Mouse (Mus musculus) thymus, adult 2 months (tissue): ENCODE measurements around the gene Nfkbib. TPM values are rescaled to one million over a fixed set of nuclear protein-coding genes. Genes with fewer than 3 reads are reported as not detected.

Experiments used
- DNase-seq: peaks from one replicate; pipeline ENCODE4 v3.0.0; 2021
- H3K27ac ChIP-seq: fragments of 200-500 bp; 2 replicates; pipeline ENCODE4 v1.5.1; 2012; ENCODE audit warnings: low read length, control low read depth; ENCODE audit not compliant: control insufficient read depth, insufficient read depth
- H3K27me3 ChIP-seq: fragments of 200-500 bp; 2 replicates; pipeline ENCODE4 v1.6.1; 2012; ENCODE audit warnings: mild to moderate bottlenecking, low read length, moderate library complexity, mixed read lengths; ENCODE audit not compliant: control insufficient read depth, insufficient read depth
- H3K36me3 ChIP-seq: fragments of 200-500 bp; 2 replicates; pipeline ENCODE4 v1.6.1; 2012; ENCODE audit warnings: mild to moderate bottlenecking, low read length, moderate library complexity; ENCODE audit not compliant: control insufficient read depth, insufficient read depth
- H3K4me1 ChIP-seq: fragments of 200-500 bp; replicated peaks from 2 replicates; pipeline ENCODE4 v1.6.1; 2012; ENCODE audit warnings: low read length; ENCODE audit not compliant: control insufficient read depth, insufficient read depth
- H3K4me3 ChIP-seq: fragments of 200-500 bp; 2 replicates; pipeline ENCODE4 v1.5.1; 2012; ENCODE audit warnings: mild to moderate bottlenecking, low read length, control low read depth, moderate library complexity; ENCODE audit not compliant: control insufficient read depth, insufficient read depth
- CTCF ChIP-seq: fragments of 200-500 bp; IDR thresholded peaks from 2 replicates; pipeline ENCODE4 v1.5.1; 2012; ENCODE audit warnings: mild to moderate bottlenecking, control low read depth, low read length, moderate library complexity, borderline replicate concordance; ENCODE audit not compliant: control insufficient read depth, poor library complexity, insufficient read depth; ENCODE audit errors: extremely low read depth
- POLR2A ChIP-seq: fragments of 200-500 bp; IDR thresholded peaks from 2 replicates; pipeline ENCODE4 v1.6.1; 2012; ENCODE audit warnings: mild to moderate bottlenecking, low read length, control low read depth, moderate library complexity; ENCODE audit not compliant: control insufficient read depth, poor library complexity, insufficient read depth; ENCODE audit errors: extremely low read depth
- WGBS: fragments of 180-500 bp; shearing (Covaris S2); methylation state at CpG from one replicate; pipeline ENCODE4 v1.1.7; 2018; 5-methylcytosine and 5-hydroxymethylcytosine counted together
- polyA plus RNA-seq: library from polyadenylated mRNA; depleted of rRNA; stranded (reverse); fragments of >200 nt; gene quantifications from 2 replicates; pipeline ENCODE4 v1.2.3, GENCODE M21; 2012

The Nfkbib gene
- polyA plus RNA-seq, 1 experiment = 75.5 TPM

- TF ChIP-seq CTCF (no peak), POLR2A (no peak)
- 80% methylated on average over 10 of the region's 10 CpGs for WGBS
- DNase-seq = no peak
These were observed 39.5 kb downstream of the Nfkbib start for GRCm38 (mm10) chr7:28727649-28728340.

GRCm38 (mm10) chr7:28726600-28726999, 40.7 kb downstream of the Nfkbib start:
- no peaks in the 10 kb centered on the region for H3K36me3 ChIP-seq
- WGBS = 19% methylated on average over 14 of the region's 14 CpGs
- H3K27ac ChIP-seq = no peak overlapping the region
- no peak overlapping the region for H3K4me3 ChIP-seq
- no peaks in the 10 kb centered on the region for H3K4me1 ChIP-seq
- TF ChIP-seq POLR2A (no peak), CTCF (peak; percentile 94)
- DNase-seq = peak; percentile 78
- no peaks in the 10 kb centered on the region for H3K27me3 ChIP-seq

More at GRCm38 (mm10) chr7:28727649-28728340, 39.5 kb downstream of the Nfkbib start:
- Histone ChIP-seq H3K36me3 (no peaks in the 10 kb centered on the region), H3K27me3 (no peaks in the 10 kb centered on the region), H3K27ac (no peak overlapping the region), H3K4me1 (peaks cover 6% of the 10 kb centered on the region), H3K4me3 (no peak overlapping the region)

DNA sequence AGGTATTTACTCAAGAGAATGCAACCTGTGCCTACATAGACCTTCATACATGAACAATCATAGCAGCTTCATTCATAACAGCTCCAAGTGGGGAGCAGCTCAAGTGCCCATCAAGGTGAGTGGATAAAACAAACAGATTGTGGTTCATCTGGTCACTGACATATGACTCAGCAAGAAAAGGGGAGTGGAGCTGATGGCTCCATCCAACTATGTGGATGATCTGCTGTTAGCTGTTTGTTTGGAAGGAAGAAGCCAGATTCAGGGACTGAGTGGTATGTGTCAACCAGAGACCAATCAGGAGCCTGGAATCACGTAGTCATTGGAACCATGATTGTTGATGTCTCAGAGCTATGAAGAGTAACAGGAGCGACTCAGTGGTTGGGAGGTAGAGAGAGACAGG, 42.7 kb downstream of the Nfkbib start:
- Histone ChIP-seq H3K4me3 (no peak overlapping the region), H3K27me3 (no peaks in the 10 kb centered on the region), H3K36me3 (no peaks in the 10 kb centered on the region), H3K27ac (no peak overlapping the region), H3K4me1 (peaks cover 11% of the 10 kb centered on the region)
- WGBS = 99% methylated on average over 2 of the region's 2 CpGs
- no peak for DNase-seq
- TF ChIP-seq CTCF (no peak), POLR2A (no peak)

- no peak for DNase-seq
- no peak overlapping the region for H3K27ac ChIP-seq
- H3K27me3 ChIP-seq = no peaks in the 10 kb centered on the region
- H3K36me3 ChIP-seq = no peaks in the 10 kb centered on the region
- 98% methylated on average over 7 of the region's 7 CpGs for WGBS
- no peak for TF ChIP-seq CTCF
- no peak for TF ChIP-seq POLR2A
- no peak overlapping the region for H3K4me3 ChIP-seq
- peaks cover 15% of the 10 kb centered on the region for H3K4me1 ChIP-seq
These were observed 45.2 kb downstream of the Nfkbib start for GRCm38 (mm10) chr7:28722079-28722478.

GRCm38 (mm10) chr7:28720753-28721537, 46.4 kb downstream of the Nfkbib start:
- no peaks in the 10 kb centered on the region for H3K27me3 ChIP-seq
- H3K27ac ChIP-seq = peak overlapping the region; percentile 22; the same call in 1 of the 2 replicates
- H3K4me3 ChIP-seq = no peak overlapping the region
- TF ChIP-seq CTCF = no peak
- TF ChIP-seq POLR2A = no peak
- DNase-seq = no peak
- H3K36me3 ChIP-seq = no peaks in the 10 kb centered on the region
- WGBS = 67% methylated on average over 3 of the region's 3 CpGs
- peaks cover 18% of the 10 kb centered on the region for H3K4me1 ChIP-seq

DNA sequence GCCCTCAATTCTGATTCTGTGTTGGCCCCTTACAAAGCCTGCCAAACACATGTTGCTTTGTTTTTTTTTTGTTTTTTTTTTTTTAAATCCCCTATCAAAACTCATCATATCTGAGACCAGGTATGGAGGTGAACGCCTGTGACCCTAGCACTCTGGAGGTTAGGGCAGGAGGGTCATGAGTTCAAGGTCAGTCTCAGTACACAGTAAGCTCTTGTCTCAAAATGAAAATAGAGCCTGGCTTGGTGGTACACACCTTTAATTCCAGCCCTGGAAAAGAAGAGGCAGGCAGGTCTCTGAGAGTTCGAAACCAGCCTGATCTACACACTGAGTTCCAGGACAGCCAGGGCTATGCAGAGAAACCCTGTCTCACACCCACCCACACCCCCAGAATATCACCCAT, 47.7 kb downstream of the Nfkbib start:
- Histone ChIP-seq H3K36me3 (no peaks in the 10 kb centered on the region), H3K27ac (no peak overlapping the region), H3K27me3 (no peaks in the 10 kb centered on the region), H3K4me1 (peaks cover 18% of the 10 kb centered on the region), H3K4me3 (no peak overlapping the region)
- WGBS = 96% methylated on average over 2 of the region's 2 CpGs
- DNase-seq = no peak
- TF ChIP-seq CTCF (no peak), POLR2A (no peak)

DNA sequence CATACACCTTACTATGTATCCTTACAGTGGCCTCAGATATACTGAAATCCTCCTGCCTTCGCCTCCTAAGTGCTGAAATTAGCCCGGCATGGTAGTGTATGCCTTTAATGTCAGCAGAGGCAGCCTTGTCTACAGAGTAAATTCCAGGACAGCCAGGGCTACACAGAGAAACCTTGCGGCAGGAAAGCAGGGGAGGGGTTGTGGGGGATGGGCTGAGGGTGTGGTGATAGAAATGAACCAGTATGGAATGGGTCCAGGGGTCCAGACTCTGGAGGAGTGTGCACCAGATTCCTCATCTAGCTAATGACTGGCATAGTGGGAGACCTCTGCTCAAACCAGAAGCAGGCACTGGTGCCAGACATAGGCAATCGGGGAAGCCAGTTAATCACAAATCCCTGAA, 48.2 kb downstream of the Nfkbib start:
- no peak for DNase-seq
- H3K36me3 ChIP-seq = no peaks in the 10 kb centered on the region
- no peak for TF ChIP-seq POLR2A
- TF ChIP-seq CTCF = no peak
- no peak overlapping the region for H3K27ac ChIP-seq
- H3K27me3 ChIP-seq = no peaks in the 10 kb centered on the region
- H3K4me3 ChIP-seq = no peak overlapping the region
- peaks cover 18% of the 10 kb centered on the region for H3K4me1 ChIP-seq
- WGBS = 82% methylated on average over 4 of the region's 4 CpGs
